Mouse (Mus musculus): ENCODE data around the gene Scgb2b11. TPM values are rescaled to one million over a fixed set of nuclear protein-coding genes. Genes with fewer than 3 reads are reported as not detected.
"Not testable (repeated sequence)": the region's sequence is repeated elsewhere in the genome, so short reads cannot be mapped to it uniquely, and the experiment has no call there.

Gene Scgb2b11
- not detected in 2 replicates for polyA plus RNA-seq (2015; fragmentation: Nextera tagmentation; extraction: Ambion mirVana)

- not testable (repeated sequence) for ATAC-seq; H3K4me3 ChIP-seq (replicated peaks); H3K9ac ChIP-seq; H3K4me1 ChIP-seq (replicated peaks); H3K27me3 ChIP-seq (replicated peaks); H3K4me2 ChIP-seq (replicated peaks); H3K27ac ChIP-seq; H3K9me3 ChIP-seq; H3K36me3 ChIP-seq
- 75% methylated on average over 2 of the region's 2 CpGs for WGBS
These were observed at the start of gene Scgb2b11 for GRCm38 (mm10) chr7:32211045-32211444. Scgb2b11 (minus strand) TSS chr7:32211145.

DNA sequence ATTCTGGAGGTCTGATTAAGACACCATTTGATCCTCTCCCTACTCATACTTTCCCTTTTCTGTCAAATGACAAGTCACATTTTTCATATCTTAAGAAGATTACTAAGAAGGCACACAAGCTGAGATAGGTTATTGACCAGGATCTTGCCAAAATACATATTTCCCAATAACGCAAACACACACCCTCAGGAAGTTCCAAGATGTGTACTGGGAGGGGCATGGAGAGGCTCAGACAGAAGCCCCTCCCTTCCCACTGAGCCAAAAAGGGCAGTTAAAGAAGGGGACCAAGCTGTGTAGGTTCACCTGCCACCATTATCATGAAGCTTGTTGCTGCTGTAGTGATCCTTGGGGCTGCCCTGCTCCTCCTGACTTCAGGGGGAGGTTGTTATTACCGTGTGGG, 11.6 kb upstream of the Scgb2b11 start, which contains the start of gene Scgb1b11:
Gene Scgb1b11 (plus strand): TSS at position 301 of the 400 bp plus-strand sequence.
- not testable (repeated sequence) for ATAC-seq

More for the DNA sequence above, 11.6 kb upstream of the Scgb2b11 start, which contains the start of gene Scgb1b11:
- not testable (repeated sequence) for H3K4me3 ChIP-seq (replicated peaks); H3K4me2 ChIP-seq (replicated peaks); H3K9me3 ChIP-seq; H3K4me1 ChIP-seq (replicated peaks); H3K36me3 ChIP-seq; H3K27ac ChIP-seq; H3K9ac ChIP-seq; H3K27me3 ChIP-seq (replicated peaks)
- no CpG with 5 or more reads among the region's 2 CpGs for WGBS

Other genes starting within 250 kb of the Scgb2b11 start
- not detected in 2 replicates for gene Scgb1b10, start 110.3 kb downstream of the Scgb2b11 start, polyA plus RNA-seq (2015; fragmentation: Nextera tagmentation; extraction: Ambion mirVana)
- not detected in 2 replicates for gene Scgb1b11, start 11.7 kb upstream of the Scgb2b11 start, polyA plus RNA-seq (2015; fragmentation: Nextera tagmentation; extraction: Ambion mirVana)
- not detected in 2 replicates for gene Scgb2b12, start 116.1 kb upstream of the Scgb2b11 start, polyA plus RNA-seq (2015; fragmentation: Nextera tagmentation; extraction: Ambion mirVana)
- not detected in 2 replicates for gene Scgb1b12, start 123.0 kb upstream of the Scgb2b11 start, polyA plus RNA-seq (2015; fragmentation: Nextera tagmentation; extraction: Ambion mirVana)
- not detected in 2 replicates for gene Scgb1b29, start 230.4 kb upstream of the Scgb2b11 start, polyA plus RNA-seq (2015; fragmentation: Nextera tagmentation; extraction: Ambion mirVana)

All from intestine, embryonic 15.5 days (tissue).